In the genomic region with DNA sequence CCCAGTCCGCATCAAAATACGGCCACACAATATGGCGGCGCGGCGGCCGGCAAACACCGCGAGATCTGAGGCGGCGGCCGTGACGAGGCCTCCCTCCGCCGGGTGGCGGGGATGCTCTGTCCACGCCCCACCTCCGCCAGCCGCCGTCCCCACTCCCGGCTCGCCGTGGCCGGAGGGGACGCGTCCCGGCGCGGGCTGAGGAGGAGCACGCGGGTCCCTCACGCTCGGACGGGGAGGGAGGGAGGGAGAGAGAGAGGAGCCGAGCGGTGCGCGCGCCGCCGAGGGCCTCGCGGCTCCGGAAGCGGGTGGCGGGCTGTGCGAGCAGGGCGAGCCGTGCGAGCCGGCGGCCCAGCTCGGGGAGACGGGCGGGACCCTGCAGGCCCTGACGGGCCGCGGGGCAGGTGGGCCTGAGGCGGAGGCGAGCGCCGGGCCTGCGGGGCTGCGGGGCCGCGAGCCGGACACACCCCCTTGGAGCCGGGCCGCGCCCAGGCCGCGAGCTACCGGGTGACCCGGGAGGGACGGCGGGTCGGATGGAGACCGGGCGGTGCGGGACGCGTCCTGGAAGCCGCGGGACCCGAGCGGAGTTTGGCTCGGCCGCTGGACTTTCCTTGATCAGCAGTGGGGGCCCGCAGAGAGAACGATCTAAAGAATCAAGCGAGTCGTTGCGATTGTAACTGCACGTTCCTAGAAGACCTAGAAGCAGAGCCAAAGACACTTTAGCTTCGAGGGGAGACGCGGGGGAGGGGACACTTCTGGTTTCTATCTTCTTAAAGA, we compare ENCODE assay signal across 8 mouse cellular contexts. TPM values are rescaled to one million over a fixed set of nuclear protein-coding genes. Genes with fewer than 3 reads are reported as not detected.
DNase-seq lines count a peak whose midpoint lies in the region; ATAC-seq and TF ChIP-seq lines count a peak whose summit lies in the region.

A gene (minus strand): TSS at position 3 of the 774 bp plus-strand sequence.

- no peak for TF ChIP-seq CTCF in ES-Bruce4 (IDR thresholded peaks at IDR 0.05; ENCODE audit: low read depth, low read length)

- peak within 1 kb of the TSS; percentile 94 for H3K4me2 ChIP-seq in forebrain, embryonic 14.5 days (ENCODE audit: low read length)
- H3K4me2 ChIP-seq in neural tube, embryonic 15.5 days, result peak within 1 kb of the TSS; percentile 72

- H3K4me1 ChIP-seq in ES-Bruce4 (ENCODE audit: control insufficient read depth, insufficient read depth, low read length), result peaks cover 1% of the 10 kb centered on the region
- H3K4me1 ChIP-seq in forebrain, embryonic 14.5 days (ENCODE audit: control insufficient read depth, insufficient read depth, low read length), result peaks cover 20% of the 10 kb centered on the region
- peaks cover 16% of the 10 kb centered on the region for H3K4me1 ChIP-seq in neural tube, embryonic 15.5 days

- intact Hi-C loops in heart, postnatal 14 days (cut with DNase I), result no loop called here

- H3K4me3 ChIP-seq in ES-Bruce4 (ENCODE audit: low read depth, low read length), result peak within 1 kb of the TSS; percentile 96
- H3K4me3 ChIP-seq in forebrain, embryonic 14.5 days (ENCODE audit: low read depth, low read length), result peak within 1 kb of the TSS; percentile 95
- H3K4me3 ChIP-seq in neural tube, embryonic 15.5 days (replicated peaks), result peak within 1 kb of the TSS; percentile 96

- no peaks in the 10 kb centered on the region for H3K9me3 ChIP-seq in ES-Bruce4 (replicated peaks; ENCODE audit: control insufficient read depth, insufficient read depth, low read length, poor library complexity, severe bottlenecking)
- no peaks in the 10 kb centered on the region for H3K9me3 ChIP-seq in forebrain, embryonic 14.5 days (replicated peaks; ENCODE audit: control insufficient read depth, low read length)
- H3K9me3 ChIP-seq in neural tube, embryonic 15.5 days (replicated peaks), result no peaks in the 10 kb centered on the region

- no peak for TF ChIP-seq EP300 in ES-Bruce4 (IDR thresholded peaks at IDR 0.05; ENCODE audit: insufficient read depth, low read depth, low read length)

- peak within 1 kb of the TSS; percentile 55 for H3K27ac ChIP-seq in ES-Bruce4 (ENCODE audit: insufficient read depth, low read length)
- H3K27ac ChIP-seq in forebrain, embryonic 14.5 days (ENCODE audit: low read depth, low read length), result peak within 1 kb of the TSS; percentile 98
- peak within 1 kb of the TSS; percentile 98 for H3K27ac ChIP-seq in neural tube, embryonic 15.5 days (replicated peaks)

- peak within 1 kb of the TSS; percentile 99 for H3K9ac ChIP-seq in ES-Bruce4 (ENCODE audit: low read depth, poor library complexity, severe bottlenecking)
- H3K9ac ChIP-seq in forebrain, embryonic 14.5 days (ENCODE audit: low read length), result peak within 1 kb of the TSS; percentile 99
- H3K9ac ChIP-seq in neural tube, embryonic 15.5 days (replicated peaks), result peak within 1 kb of the TSS; percentile 97

- no peak for TF ChIP-seq POLR2A in ES-Bruce4 (IDR thresholded peaks at IDR 0.05; ENCODE audit: insufficient read depth, low read length)

- H3K36me3 ChIP-seq in ES-Bruce4 (ENCODE audit: control insufficient read depth, insufficient read depth, low read length, poor library complexity, severe bottlenecking), result no peaks in the 10 kb centered on the region
- no peaks in the 10 kb centered on the region for H3K36me3 ChIP-seq in forebrain, embryonic 14.5 days (ENCODE audit: control insufficient read depth, insufficient read depth, low read length)
- H3K36me3 ChIP-seq in neural tube, embryonic 15.5 days, result no peaks in the 10 kb centered on the region

- no peaks in the 10 kb centered on the region for H3K27me3 ChIP-seq in ES-Bruce4 (ENCODE audit: control insufficient read depth, insufficient read depth, low read length, poor library complexity, severe bottlenecking)
- no peaks in the 10 kb centered on the region for H3K27me3 ChIP-seq in forebrain, embryonic 14.5 days (replicated peaks; ENCODE audit: control insufficient read depth, insufficient read depth, low read length)
- no peaks in the 10 kb centered on the region for H3K27me3 ChIP-seq in neural tube, embryonic 15.5 days (replicated peaks)

- peak; percentile 94 for DNase-seq in forebrain, embryonic 14.5 days (ENCODE audit: low spot score)
- DNase-seq in heart, postnatal 14 days, result peak; percentile 94
- peak; percentile 91 for DNase-seq in layer of hippocampus, adult 11-12 months (ENCODE audit: low spot score)
- DNase-seq in lung, adult 18-20 months, result peak; percentile 91 to 94
- peak; percentile 90 for DNase-seq in testis, postnatal 14 days (ENCODE audit: low spot score)

- peak; percentile 95 for ATAC-seq in cerebellum, adult (ENCODE audit: insufficient number of reproducible peaks, low FRiP score, low TSS enrichment)
- ATAC-seq in forebrain, embryonic 14.5 days, result peak; percentile 95
- peak; percentile 97 for ATAC-seq in neural tube, embryonic 15.5 days (ENCODE audit: low FRiP score)

- WGBS in forebrain, embryonic 14.5 days, result under 1% methylated on average over 66 of the region's 97 CpGs
- WGBS in neural tube, embryonic 15.5 days, result under 1% methylated on average over 87 of the region's 97 CpGs

RNA-seq across cellular contexts. Expression of the gene that starts here (rescaled TPM):
- 101 and 102 TPM in 2 replicates for polyA plus RNA-seq in ES-Bruce4 (2011; ENCODE audit: insufficient read depth, insufficient read length, low read depth, missing spikeins)
- polyA plus RNA-seq in forebrain, embryonic 14.5 days (2014; fragmentation: Nextera tagmentation; extraction: Ambion mirVana), result 19.1 and 19.4 TPM in 2 replicates
- total RNA-seq in heart, postnatal 14 days (2021), result 10 to 100 TPM; 46.9 to 49.9 TPM
- polyA plus RNA-seq in neural tube, embryonic 15.5 days (2015; fragmentation: Nextera tagmentation; extraction: Ambion mirVana), result 12.1 and 13.5 TPM in 2 replicates

Comparison
In these comparisons a context has a peak if more than half of its experiments do, and no peak if none do; other contexts are left out.
1. Peak in every context shown above with its lines: DNase-seq, ATAC-seq, H3K4me3 ChIP-seq and H3K27ac ChIP-seq.